In genomic region chr14:119013549-119013948, GRCm38 (mm10) we compare ENCODE assay signal across 7 mouse cellular contexts.
DNase-seq lines count a peak whose midpoint lies in the region; ATAC-seq lines count a peak whose summit lies in the region.

No protein-coding gene starts in this region.

- H3K9me3 ChIP-seq in heart, embryonic 13.5 days: no peaks in the 10 kb centered on the region
- no peaks in the 10 kb centered on the region for H3K9me3 ChIP-seq in hindbrain, embryonic 16.5 days (ENCODE audit: control insufficient read depth, low read length)
- H3K9me3 ChIP-seq in kidney, embryonic 14.5 days (ENCODE audit: control insufficient read depth, low read length): no peaks in the 10 kb centered on the region

- no peaks in the 10 kb centered on the region for H3K27me3 ChIP-seq in heart, embryonic 13.5 days (replicated peaks)
- H3K27me3 ChIP-seq in hindbrain, embryonic 16.5 days (replicated peaks; ENCODE audit: control insufficient read depth, insufficient read depth, low read length): no peaks in the 10 kb centered on the region
- H3K27me3 ChIP-seq in kidney, embryonic 14.5 days (ENCODE audit: control insufficient read depth, insufficient read depth, low read length): no peaks in the 10 kb centered on the region

- no peak overlapping the region for H3K27ac ChIP-seq in heart, embryonic 13.5 days (replicated peaks)
- no peak overlapping the region for H3K27ac ChIP-seq in hindbrain, embryonic 16.5 days (ENCODE audit: low read depth, low read length)
- no peak overlapping the region for H3K27ac ChIP-seq in kidney, embryonic 14.5 days (ENCODE audit: low read depth, low read length)

- H3K4me1 ChIP-seq in heart, embryonic 13.5 days: no peaks in the 10 kb centered on the region
- H3K4me1 ChIP-seq in hindbrain, embryonic 16.5 days (ENCODE audit: control insufficient read depth, insufficient read depth, low read depth, low read length): no peaks in the 10 kb centered on the region
- H3K4me1 ChIP-seq in kidney, embryonic 14.5 days (ENCODE audit: control insufficient read depth, insufficient read depth, low read length): no peaks in the 10 kb centered on the region

- 63% methylated on average over 12 of the region's 12 CpGs for WGBS in heart, embryonic 13.5 days
- 53% methylated on average over 12 of the region's 12 CpGs for WGBS in hindbrain, embryonic 16.5 days
- 79% methylated on average over 12 of the region's 12 CpGs for WGBS in kidney, embryonic 14.5 days

- no peak for DNase-seq in heart, adult 9 months (ENCODE audit: low spot score in 2 of 2)
- DNase-seq in right cerebral cortex, adult 18-20 months: peak; percentile 63
- DNase-seq in right cerebral cortex, postnatal 10 days (ENCODE audit: low spot score in 2 of 2): no peak
- no peak for DNase-seq in urinary bladder, postnatal 10 days (ENCODE audit: low spot score)

- peaks cover 35% of the 10 kb centered on the region for H3K36me3 ChIP-seq in heart, embryonic 13.5 days
- H3K36me3 ChIP-seq in hindbrain, embryonic 16.5 days (ENCODE audit: control insufficient read depth, insufficient read depth, low read length): peaks cover 7% of the 10 kb centered on the region
- peaks cover 10% of the 10 kb centered on the region; the same call in 1 of the 2 replicates for H3K36me3 ChIP-seq in kidney, embryonic 14.5 days (ENCODE audit: control insufficient read depth, insufficient read depth, low read length)

- peak overlapping the region; percentile 44; the same call in 1 of the 2 replicates for H3K4me2 ChIP-seq in heart, embryonic 13.5 days
- peak overlapping the region; percentile 42; the same call in 1 of the 2 replicates for H3K4me2 ChIP-seq in hindbrain, embryonic 16.5 days (ENCODE audit: low read length)
- H3K4me2 ChIP-seq in kidney, embryonic 14.5 days (replicated peaks; ENCODE audit: low read depth, low read length): no peak overlapping the region

- ATAC-seq in heart, embryonic 13.5 days (ENCODE audit: extremely low read depth, insufficient number of reproducible peaks, low FRiP score, low TSS enrichment): no peak
- no peak; the same call in 1 of the 2 replicates for ATAC-seq in hindbrain, embryonic 16.5 days
- ATAC-seq in kidney, embryonic 14.5 days (ENCODE audit: low FRiP score, low TSS enrichment): no peak

- no peak overlapping the region for H3K9ac ChIP-seq in heart, embryonic 13.5 days
- H3K9ac ChIP-seq in hindbrain, embryonic 16.5 days (ENCODE audit: low read depth, low read length): no peak overlapping the region
- H3K9ac ChIP-seq in kidney, embryonic 14.5 days (ENCODE audit: low read depth, low read length): no peak overlapping the region

- H3K4me3 ChIP-seq in heart, embryonic 13.5 days: no peak overlapping the region
- H3K4me3 ChIP-seq in hindbrain, embryonic 16.5 days (ENCODE audit: low read length): no peak overlapping the region
- H3K4me3 ChIP-seq in kidney, embryonic 14.5 days (ENCODE audit: low read length): no peak overlapping the region
